Mouse (Mus musculus) kidney, adult 2 months (tissue): ENCODE data around the gene Nsf.

Experiments used
- CTCF ChIP-seq: fragments of 200-500 bp; conservative IDR thresholded peaks from 2 replicates; pipeline ENCODE4 v1.5.1; 2011; ENCODE audit warnings: low read depth, mild to moderate bottlenecking, control low read depth, low read length, moderate library complexity, mixed read lengths; ENCODE audit not compliant: insufficient read depth, insufficient read length
- POLR2A ChIP-seq: fragments of 200-500 bp; IDR thresholded peaks from one replicate; pipeline ENCODE4 v1.6.1; 2011; ENCODE audit warnings: low read depth, low read length, control low read depth

DNA sequence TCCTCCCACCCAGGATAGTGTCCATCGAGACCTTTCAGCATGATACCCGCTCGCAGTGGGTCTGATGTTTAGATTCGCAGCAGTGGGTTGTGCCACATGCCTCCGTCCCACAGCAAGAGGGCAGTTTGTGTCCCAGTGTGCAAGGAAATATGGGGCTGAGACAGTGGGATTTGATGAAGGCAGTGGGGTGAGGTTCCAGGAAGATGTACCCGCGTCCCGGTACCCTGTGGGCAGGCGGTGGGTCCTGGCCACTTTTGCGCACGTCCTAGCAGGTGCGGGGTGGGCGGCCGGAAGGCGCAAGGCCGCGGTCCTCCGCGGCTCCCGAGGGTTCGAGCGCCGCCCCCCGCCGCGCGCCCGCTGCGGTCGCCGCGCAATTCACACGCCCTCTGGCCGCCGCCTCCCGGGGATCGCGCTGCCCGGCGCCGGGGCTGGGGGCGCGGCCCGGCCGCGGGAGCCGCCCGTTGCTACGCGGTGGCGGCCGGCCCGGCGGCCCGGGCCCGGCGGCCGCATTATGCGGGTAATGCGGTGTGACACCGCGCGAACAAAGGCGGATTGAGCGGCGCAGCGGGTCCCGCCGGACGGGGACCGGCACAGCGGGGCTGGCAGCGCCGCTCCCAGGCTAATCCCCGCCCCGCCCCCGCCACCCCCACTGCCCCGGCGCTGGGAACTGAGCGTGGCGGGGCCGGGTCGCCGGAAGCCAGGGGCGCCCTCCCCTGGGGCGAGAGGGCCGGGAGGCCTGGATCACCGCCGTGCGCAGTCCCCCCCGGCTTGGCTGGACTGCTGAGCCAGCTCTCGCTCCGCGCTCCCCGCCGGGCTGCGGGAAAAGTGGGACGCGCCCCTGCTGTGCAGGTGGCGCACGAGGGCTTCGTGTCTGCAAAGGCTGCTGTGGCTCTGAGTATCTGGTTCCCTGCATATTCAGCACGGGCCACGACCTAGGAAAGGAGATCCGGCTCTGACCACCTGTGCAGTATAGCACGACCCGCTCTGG is 144.0 kb downstream of the Nsf start:
- no peak for TF ChIP-seq CTCF
- no peak for TF ChIP-seq POLR2A
